Mouse (Mus musculus): ENCODE measurements around the gene Prkch. TPM values are rescaled to one million over a fixed set of nuclear protein-coding genes. Genes with fewer than 3 reads are reported as not detected.

The Prkch gene
- polyA plus RNA-seq, 1 experiment from 2014 or later: 6.1 TPM

DNA sequence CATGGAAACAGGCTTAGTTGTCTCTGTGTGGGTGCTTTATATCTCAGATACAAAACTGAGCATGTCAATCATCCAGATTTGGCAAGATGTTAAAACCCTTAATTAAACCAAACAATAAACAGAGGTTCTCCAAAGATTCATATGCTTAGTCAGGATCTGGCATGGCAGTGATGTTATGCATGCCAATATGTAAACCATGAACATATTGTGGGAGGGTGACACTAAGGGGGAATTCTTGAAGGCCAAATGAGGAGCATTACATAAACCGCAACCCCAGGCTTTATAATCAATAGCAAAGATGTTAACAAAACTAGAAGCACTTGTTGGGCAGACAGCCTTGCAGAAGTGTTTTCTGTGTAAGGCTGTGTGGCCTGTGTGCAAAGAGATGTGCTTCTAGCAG, 186.2 kb downstream of the Prkch start:
- Histone ChIP-seq H3K4me1 (ENCODE audit: control insufficient read depth, insufficient read depth, low read length) (no peaks in the 10 kb centered on the region), H3K27me3 (ENCODE audit: control insufficient read depth, insufficient read depth, low read length) (no peaks in the 10 kb centered on the region), H3K9ac (ENCODE audit: low read length) (no peak overlapping the region), H3K36me3 (ENCODE audit: control insufficient read depth, insufficient read depth, low read length) (no peaks in the 10 kb centered on the region), H3K9me3 (ENCODE audit: control insufficient read depth, low read length) (no peaks in the 10 kb centered on the region), H3K4me3 (ENCODE audit: low read depth, low read length) (no peak overlapping the region), H3K4me2 (no peak overlapping the region), H3K27ac (ENCODE audit: low read depth, low read length) (no peak overlapping the region)
- DNase-seq (ENCODE audit: low spot score, missing footprints) (no peak), ATAC-seq (ENCODE audit: low FRiP score) (no peak)
- WGBS: 100% methylated on average over 1 of the region's 1 CpGs

DNA sequence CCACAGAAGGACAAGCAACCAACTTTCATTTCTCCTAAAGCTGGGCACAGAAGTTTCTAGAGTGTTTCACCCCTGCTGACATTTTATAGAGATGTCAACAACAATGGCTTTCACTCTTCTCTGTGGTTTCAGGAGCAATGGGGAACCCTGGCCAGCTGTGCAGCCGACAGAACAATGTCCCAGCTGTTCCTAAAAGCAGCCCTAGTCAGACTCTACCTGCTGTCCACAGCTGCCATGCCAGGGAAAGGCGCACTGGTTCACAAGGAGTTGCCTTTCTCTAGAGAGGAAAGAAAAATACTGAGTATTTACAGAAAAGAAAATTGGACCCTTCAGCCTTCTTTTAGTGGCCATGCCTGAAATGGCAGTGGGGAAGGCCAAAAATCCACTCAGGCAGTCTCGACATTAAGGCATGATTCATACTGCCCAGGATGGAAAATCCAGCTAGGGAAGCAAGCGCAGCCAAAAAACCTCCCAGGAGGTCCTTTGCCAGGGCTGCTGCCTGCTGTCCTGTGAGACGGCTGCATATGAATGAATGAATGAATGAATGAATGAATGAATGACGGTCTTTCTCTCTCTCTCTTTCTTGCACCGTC, 190.3 kb downstream of the Prkch start:
- Histone ChIP-seq H3K4me2 (no peak overlapping the region), H3K4me3 (ENCODE audit: low read depth, low read length) (no peak overlapping the region), H3K27me3 (ENCODE audit: control insufficient read depth, insufficient read depth, low read length) (no peaks in the 10 kb centered on the region), H3K9me3 (ENCODE audit: control insufficient read depth, low read length) (no peaks in the 10 kb centered on the region), H3K27ac (ENCODE audit: low read depth, low read length) (no peak overlapping the region), H3K4me1 (ENCODE audit: control insufficient read depth, insufficient read depth, low read length) (no peaks in the 10 kb centered on the region), H3K9ac (ENCODE audit: low read length) (no peak overlapping the region), H3K36me3 (ENCODE audit: control insufficient read depth, insufficient read depth, low read length) (no peaks in the 10 kb centered on the region)
- ATAC-seq (ENCODE audit: low FRiP score) (no peak), DNase-seq (ENCODE audit: low spot score, missing footprints) (peak; percentile 67)
- 88% methylated on average over 7 of the region's 7 CpGs for WGBS

DNA sequence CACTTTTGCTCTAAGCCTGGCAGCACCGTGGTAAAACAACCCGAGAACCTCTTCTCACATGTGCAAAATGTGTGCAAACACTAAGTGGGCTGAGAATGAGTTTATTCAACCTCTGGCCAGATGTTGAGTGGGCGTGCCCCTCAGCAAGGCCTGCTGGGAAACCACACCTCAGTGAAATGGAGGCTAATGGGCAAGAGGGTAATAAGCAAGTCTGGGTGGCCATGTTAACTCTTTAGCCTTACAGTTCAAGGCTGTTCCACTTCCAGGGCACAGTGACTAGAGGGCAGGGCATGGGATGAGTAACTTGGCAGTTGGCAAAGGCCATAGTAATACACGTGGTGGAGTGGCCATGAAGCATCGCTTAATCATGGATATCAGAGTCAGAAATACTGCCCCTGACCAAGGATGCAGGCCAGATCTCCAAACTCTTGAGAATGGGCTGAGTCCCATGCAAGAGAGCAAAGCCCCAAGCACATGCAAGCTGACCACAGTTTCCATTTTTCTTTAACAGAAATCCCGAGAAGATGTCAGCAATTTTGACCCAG, 191.9 kb downstream of the Prkch start:
- H3K9me3 ChIP-seq (ENCODE audit: control insufficient read depth, low read length): no peaks in the 10 kb centered on the region
- no peak overlapping the region for H3K27ac ChIP-seq (ENCODE audit: low read depth, low read length)
- no peaks in the 10 kb centered on the region for H3K36me3 ChIP-seq (ENCODE audit: control insufficient read depth, insufficient read depth, low read length)
- H3K9ac ChIP-seq (ENCODE audit: low read length): no peak overlapping the region
- no peak for ATAC-seq (ENCODE audit: low FRiP score)
- no peak overlapping the region for H3K4me2 ChIP-seq
- 85% methylated on average over 6 of the region's 6 CpGs for WGBS
- H3K4me3 ChIP-seq (ENCODE audit: low read depth, low read length): no peak overlapping the region
- no peaks in the 10 kb centered on the region for H3K4me1 ChIP-seq (ENCODE audit: control insufficient read depth, insufficient read depth, low read length)
- H3K27me3 ChIP-seq (ENCODE audit: control insufficient read depth, insufficient read depth, low read length): no peaks in the 10 kb centered on the region
- no peak for DNase-seq (ENCODE audit: low spot score, missing footprints)

DNA sequence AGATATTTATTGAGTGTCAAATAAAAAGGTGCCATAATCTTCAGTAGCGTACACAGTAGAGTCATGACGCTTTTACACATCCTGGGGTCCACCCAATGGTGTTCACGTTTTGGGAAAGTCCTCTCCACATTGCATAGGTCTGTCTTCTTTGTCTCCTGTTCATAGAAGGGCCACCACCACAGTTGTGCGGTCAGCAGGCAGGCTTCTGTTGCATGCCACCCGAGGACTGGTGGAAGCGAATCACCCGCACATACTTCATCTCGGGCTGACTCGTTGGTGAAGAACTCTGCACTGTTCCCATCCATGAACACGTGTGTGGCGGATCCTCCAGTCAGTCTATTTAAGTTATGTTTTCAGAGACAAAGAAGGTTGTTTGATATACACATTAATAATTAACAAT, 193.1 kb downstream of the Prkch start:
- Histone ChIP-seq H3K4me2 (no peak overlapping the region), H3K4me3 (ENCODE audit: low read depth, low read length) (no peak overlapping the region), H3K36me3 (ENCODE audit: control insufficient read depth, insufficient read depth, low read length) (no peaks in the 10 kb centered on the region), H3K4me1 (ENCODE audit: control insufficient read depth, insufficient read depth, low read length) (no peaks in the 10 kb centered on the region), H3K27ac (ENCODE audit: low read depth, low read length) (no peak overlapping the region), H3K9ac (ENCODE audit: low read length) (no peak overlapping the region), H3K27me3 (ENCODE audit: control insufficient read depth, insufficient read depth, low read length) (no peaks in the 10 kb centered on the region), H3K9me3 (ENCODE audit: control insufficient read depth, low read length) (no peaks in the 10 kb centered on the region)
- ATAC-seq (ENCODE audit: low FRiP score): no peak
- peak; percentile 65 for DNase-seq (ENCODE audit: low spot score, missing footprints)
- 92% methylated on average over 11 of the region's 11 CpGs for WGBS

DNA sequence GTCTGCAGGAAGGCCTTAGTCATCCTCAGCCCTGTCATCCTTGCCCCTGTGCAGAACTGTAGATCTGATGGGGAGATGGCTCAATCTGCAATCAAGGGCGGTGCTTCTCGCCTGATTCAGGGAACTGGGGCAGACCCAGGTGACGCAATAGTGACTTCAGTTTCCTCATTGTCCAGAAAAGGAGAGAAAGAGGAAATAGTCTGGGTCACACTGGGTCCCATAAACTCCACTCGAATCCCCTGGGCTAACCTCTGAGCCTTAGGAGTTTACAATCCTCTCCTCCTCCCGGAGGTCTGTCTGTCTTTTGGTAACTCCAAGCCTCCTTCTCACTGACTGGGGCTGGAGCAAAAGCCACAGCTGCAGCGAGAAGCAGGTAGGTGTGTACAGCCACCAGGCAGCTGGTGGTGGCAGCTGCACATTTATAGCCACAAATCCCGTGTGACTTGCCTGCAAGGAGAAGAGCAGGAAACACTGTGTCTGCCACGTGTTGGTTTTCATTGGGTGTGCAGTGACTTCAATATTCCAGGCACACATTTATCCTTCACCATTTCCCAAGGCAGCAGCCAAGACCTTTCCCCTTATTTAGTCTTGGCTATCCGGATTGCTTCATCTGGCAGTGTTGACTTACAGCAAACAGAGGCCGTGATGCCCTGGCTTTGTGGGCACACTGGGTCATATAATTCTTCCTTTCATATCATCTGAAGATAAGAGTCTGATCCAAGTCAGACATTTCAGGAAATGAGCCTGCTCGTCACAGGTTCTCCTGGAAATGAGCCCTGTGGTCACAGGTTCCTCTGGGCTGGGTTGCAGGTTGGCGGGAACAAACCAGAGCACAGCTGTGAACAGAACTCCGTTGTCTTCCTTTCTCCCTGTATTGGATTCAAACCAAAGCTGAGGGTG, 195.0 kb downstream of the Prkch start:
- no peak overlapping the region for H3K4me2 ChIP-seq
- H3K27ac ChIP-seq (ENCODE audit: low read depth, low read length): no peak overlapping the region
- DNase-seq (ENCODE audit: low spot score, missing footprints) (peak; percentile 79), ATAC-seq (ENCODE audit: low FRiP score) (0 out of 2 replicates have a peak, but pooled peaks have one; percentile 11)
- no peaks in the 10 kb centered on the region for H3K36me3 ChIP-seq (ENCODE audit: control insufficient read depth, insufficient read depth, low read length)
- no peaks in the 10 kb centered on the region for H3K9me3 ChIP-seq (ENCODE audit: control insufficient read depth, low read length)
- H3K27me3 ChIP-seq (ENCODE audit: control insufficient read depth, insufficient read depth, low read length): no peaks in the 10 kb centered on the region
- H3K4me3 ChIP-seq (ENCODE audit: low read depth, low read length): no peak overlapping the region
- no peaks in the 10 kb centered on the region for H3K4me1 ChIP-seq (ENCODE audit: control insufficient read depth, insufficient read depth, low read length)
- 79% methylated on average over 13 of the region's 13 CpGs for WGBS
- no peak overlapping the region for H3K9ac ChIP-seq (ENCODE audit: low read length)

DNA sequence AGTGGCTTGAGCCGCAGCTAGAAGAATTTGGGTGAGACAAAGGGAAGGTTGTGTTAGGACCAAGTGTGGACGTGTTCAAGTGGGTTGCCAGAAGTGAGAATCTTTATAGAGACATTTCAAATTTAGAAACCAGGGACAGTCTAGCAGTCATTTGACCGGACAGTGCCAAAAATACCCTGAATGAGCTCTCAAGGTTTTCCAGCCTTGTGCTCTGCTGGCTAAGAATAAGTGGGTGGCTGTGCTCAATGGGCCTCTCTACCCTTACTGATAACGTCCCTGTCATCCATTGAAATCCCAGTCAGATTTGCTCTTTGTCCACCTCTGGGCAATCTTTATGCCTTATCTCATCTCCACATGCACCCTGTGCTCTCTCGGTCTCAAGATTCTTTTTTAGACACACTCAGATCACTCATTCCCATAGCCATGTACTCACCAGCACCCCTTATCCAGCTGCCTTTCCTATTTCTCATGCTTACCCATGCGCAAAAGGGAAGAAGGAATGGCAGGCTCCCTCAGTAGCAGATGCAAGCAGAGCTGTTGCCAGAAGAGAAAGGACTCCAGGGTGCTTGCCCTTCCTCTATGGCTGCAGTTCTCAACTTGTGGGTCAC, 196.9 kb downstream of the Prkch start:
- no peak for ATAC-seq (ENCODE audit: low FRiP score)
- H3K9me3 ChIP-seq (ENCODE audit: control insufficient read depth, low read length): no peaks in the 10 kb centered on the region
- 90% methylated on average over 6 of the region's 6 CpGs for WGBS

DNA sequence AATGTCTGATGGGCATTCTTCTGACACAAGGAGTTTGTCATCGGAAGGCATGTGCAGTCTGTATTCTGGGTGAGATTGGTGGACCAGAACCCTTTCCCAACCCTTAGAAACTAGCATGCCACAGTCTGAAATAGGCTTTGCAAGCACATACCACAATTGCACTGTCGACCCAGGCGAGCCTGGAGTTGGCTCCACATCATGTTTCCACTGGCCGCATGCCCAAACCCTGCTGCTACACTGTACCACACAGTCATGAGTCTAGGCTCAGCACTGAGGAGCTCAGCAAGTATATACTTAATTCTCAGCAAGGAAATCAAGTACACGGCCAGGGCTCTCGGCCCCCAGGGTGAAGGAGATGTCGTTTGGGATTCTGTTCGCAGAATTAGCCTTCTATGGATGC, 202.3 kb downstream of the Prkch start:
- DNase-seq (ENCODE audit: low spot score, missing footprints) (peak; percentile 26), ATAC-seq (ENCODE audit: low FRiP score) (no peak)
- Histone ChIP-seq H3K27ac (ENCODE audit: low read depth, low read length) (no peak overlapping the region), H3K9ac (ENCODE audit: low read length) (no peak overlapping the region), H3K36me3 (ENCODE audit: control insufficient read depth, insufficient read depth, low read length) (no peaks in the 10 kb centered on the region), H3K9me3 (ENCODE audit: control insufficient read depth, low read length) (no peaks in the 10 kb centered on the region), H3K27me3 (ENCODE audit: control insufficient read depth, insufficient read depth, low read length) (no peaks in the 10 kb centered on the region), H3K4me2 (no peak overlapping the region), H3K4me3 (ENCODE audit: low read depth, low read length) (no peak overlapping the region), H3K4me1 (ENCODE audit: control insufficient read depth, insufficient read depth, low read length) (no peaks in the 10 kb centered on the region)
- WGBS: 93% methylated on average over 8 of the region's 8 CpGs

More for the DNA sequence above, 196.9 kb downstream of the Prkch start:
- Histone ChIP-seq H3K4me3 (ENCODE audit: low read depth, low read length) (no peak overlapping the region), H3K27ac (ENCODE audit: low read depth, low read length) (no peak overlapping the region), H3K36me3 (ENCODE audit: control insufficient read depth, insufficient read depth, low read length) (no peaks in the 10 kb centered on the region), H3K9ac (ENCODE audit: low read length) (no peak overlapping the region), H3K4me1 (ENCODE audit: control insufficient read depth, insufficient read depth, low read length) (no peaks in the 10 kb centered on the region), H3K27me3 (ENCODE audit: control insufficient read depth, insufficient read depth, low read length) (no peaks in the 10 kb centered on the region), H3K4me2 (no peak overlapping the region)
- no peak for DNase-seq (ENCODE audit: low spot score, missing footprints)

DNA sequence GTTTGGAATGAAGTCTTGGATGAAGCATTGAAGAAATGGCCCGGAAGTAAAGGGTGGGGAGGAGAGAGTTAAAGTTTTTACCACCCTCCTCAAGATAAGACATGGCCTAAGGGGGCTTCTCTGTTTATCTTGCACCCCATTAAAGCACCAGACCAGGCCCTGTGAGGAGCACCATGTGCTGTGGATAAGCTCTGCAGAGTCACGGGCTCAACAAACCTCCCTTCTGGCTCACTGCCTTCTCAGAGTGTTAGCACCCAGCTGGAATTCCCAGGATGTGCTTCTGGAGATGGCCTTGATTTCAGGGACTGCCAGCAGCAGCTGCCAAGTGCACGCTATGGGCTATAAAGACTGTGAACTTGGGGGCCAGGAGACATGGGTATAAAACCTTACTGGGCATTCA, 204.3 kb downstream of the Prkch start:
- Histone ChIP-seq H3K9ac (ENCODE audit: low read length) (no peak overlapping the region), H3K27ac (ENCODE audit: low read depth, low read length) (no peak overlapping the region), H3K27me3 (ENCODE audit: control insufficient read depth, insufficient read depth, low read length) (no peaks in the 10 kb centered on the region), H3K4me3 (ENCODE audit: low read depth, low read length) (no peak overlapping the region), H3K4me1 (ENCODE audit: control insufficient read depth, insufficient read depth, low read length) (no peaks in the 10 kb centered on the region; the same call in 1 of the 2 replicates), H3K4me2 (no peak overlapping the region), H3K9me3 (ENCODE audit: control insufficient read depth, low read length) (no peaks in the 10 kb centered on the region), H3K36me3 (ENCODE audit: control insufficient read depth, insufficient read depth, low read length) (no peaks in the 10 kb centered on the region)
- DNase-seq (ENCODE audit: low spot score, missing footprints) (no peak), ATAC-seq (ENCODE audit: low FRiP score) (no peak)
- 73% methylated on average over 3 of the region's 3 CpGs for WGBS

All from midbrain, embryonic 11.5 days (tissue).